Mouse (Mus musculus) megakaryocyte progenitor cell, adult 5-6 weeks (primary cell): ENCODE measurements around the gene Lrrc36. TPM values are rescaled to one million over a fixed set of nuclear protein-coding genes. Genes with fewer than 3 reads are reported as not detected.

Source experiments
- ATAC-seq: replicated peaks from 2 replicates; pipeline ENCODE4 v1.8.0; 2016; ENCODE audit warnings: mild to moderate bottlenecking, moderate TSS enrichment, inconsistent platforms; ENCODE audit not compliant: poor library complexity
- total RNA-seq, 2 experiments: library from RNA; stranded (forward) in 1 of 2; stranded (reverse) in 1 of 2; fragments of 157-497, 149-512 nt in 1 of 2; fragments of 200-1000 nt in 1 of 2; gene quantifications; 2 replicates each; pipeline versions ENCODE4 v1.2.3 to v1.2.4; 2015 to 2017

Lrrc36 gene
- total RNA-seq, 2 experiments from 2014 or later = 0.30 to 1.2 TPM

DNA sequence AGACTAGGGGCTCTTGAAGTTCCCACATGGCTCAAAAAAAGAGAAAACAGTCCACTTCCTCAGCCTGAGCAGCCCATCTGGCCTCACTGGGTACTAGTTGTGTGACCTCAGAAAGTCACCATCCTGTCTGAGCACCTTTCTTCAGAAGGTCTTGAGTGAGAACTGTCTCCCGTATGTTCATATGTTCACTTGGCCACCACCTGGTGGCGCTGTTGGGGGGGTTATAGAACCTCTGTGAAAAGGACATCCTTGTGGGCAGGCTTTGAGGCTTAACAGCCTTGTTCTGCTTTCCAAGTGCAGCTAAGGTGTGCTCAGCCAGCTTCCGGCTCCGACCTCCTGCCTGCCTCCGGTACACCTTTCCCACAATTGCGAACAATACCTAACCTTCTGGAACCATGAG is 68.1 kb downstream of the Lrrc36 start:
- ATAC-seq = peak; percentile 76

DNA sequence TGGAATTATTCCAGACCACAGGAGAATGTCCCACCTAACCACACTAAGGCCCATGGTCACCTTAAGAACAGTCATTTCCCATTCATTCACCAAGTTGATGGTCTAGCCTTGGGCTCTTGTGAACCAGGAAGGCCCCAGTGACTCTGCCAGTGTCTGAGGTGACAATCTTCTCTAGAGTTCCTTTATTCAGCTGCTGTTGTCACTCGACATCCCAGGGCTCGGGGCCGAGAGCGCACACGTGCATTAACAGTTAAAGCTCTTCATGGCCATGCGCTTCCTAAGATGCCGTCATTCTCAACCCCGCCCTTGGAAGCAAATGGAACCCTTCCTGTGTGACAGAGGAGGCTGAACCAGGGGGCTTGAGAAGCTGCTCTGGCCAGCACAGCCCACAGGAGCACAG is 68.8 kb downstream of the Lrrc36 start:
- no peak for ATAC-seq

GRCm38 (mm10) chr8:105483212-105484029 is 70.0 kb downstream of the Lrrc36 start:
- peak; percentile 75 for ATAC-seq

GRCm38 (mm10) chr8:105484030-105484368 is 70.6 kb downstream of the Lrrc36 start:
- ATAC-seq = no peak

GRCm38 (mm10) chr8:105484392-105484791 is 71.0 kb downstream of the Lrrc36 start:
- ATAC-seq = peak; percentile 70

GRCm38 (mm10) chr8:105488082-105488481 is 74.7 kb downstream of the Lrrc36 start:
- ATAC-seq = no peak

GRCm38 (mm10) chr8:105489281-105489680 is 75.9 kb downstream of the Lrrc36 start:
- ATAC-seq = no peak

- ATAC-seq = no peak
Measured at GRCm38 (mm10) chr8:105493495-105493894, 80.1 kb downstream of the Lrrc36 start.

- no peak for ATAC-seq
Measured at GRCm38 (mm10) chr8:105494566-105494965, 81.2 kb downstream of the Lrrc36 start.

DNA sequence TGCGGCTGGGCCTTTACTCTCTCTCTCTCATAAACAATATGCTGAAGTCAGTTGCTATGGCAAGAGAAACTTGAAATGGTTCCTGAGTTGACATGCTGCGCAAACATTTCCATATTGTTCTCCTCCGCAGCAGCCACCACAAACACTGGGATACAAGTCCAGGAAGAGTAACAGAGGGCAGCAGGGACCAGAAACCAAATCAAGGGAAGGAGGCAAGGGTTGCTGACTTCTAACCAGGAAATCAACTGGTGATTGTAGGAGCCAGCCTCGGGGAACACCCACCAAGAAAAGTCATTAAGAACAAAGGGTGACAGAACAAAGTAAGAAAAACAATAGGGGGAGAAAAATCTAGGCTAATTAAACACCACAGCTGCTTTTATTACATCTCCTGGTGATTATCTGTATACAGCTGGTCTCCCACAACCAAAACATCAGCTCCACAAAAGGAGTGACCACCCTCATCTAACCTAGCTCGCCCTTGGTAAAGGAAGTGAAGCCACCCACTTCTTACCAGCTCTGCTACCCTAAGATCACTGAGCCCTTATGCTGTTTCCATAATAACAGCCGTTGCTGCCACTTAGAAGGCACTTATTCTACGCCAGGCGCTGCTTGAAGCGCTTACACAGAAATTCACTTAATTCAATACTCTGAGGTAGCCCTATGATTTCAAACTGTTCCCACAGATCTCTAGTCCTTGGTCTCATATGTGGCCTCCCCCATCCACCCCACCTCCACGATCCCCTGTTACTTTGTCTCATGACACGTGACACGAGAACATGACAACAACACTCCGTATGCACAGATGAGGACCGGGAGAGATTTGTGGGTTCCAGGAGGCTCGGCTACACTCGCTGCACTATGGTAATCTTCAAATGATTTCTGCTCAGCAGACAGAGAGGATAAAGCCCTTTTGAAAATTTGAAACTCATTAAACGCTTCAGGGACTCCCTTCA is 82.3 kb downstream of the Lrrc36 start:
- ATAC-seq = no peak

GRCm38 (mm10) chr8:105496439-105497180 is 83.2 kb downstream of the Lrrc36 start, which contains the start of gene Zdhhc1:
Gene Zdhhc1 (minus strand): TSS chr8:105496902.
- ATAC-seq = peak; percentile 98

DNA sequence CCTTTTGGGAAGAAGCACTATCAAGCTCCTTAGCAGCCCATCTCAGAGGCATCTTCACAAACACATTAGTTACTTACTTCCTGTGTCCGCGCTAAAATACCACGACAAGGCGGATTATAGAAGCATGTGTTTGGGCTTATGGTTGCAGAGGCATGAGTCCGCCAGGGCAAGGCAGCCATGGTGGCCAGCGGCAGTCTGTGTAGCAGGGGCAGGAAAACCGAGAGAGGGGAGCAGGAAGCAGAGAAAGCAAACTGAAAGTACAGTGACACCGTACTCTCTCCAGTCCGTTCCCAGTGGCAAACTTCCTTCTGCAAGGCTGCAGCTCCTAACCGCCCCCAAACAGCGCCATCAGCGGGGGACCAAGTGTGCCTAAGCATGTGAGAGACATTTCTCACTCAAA is 86.4 kb downstream of the Lrrc36 start:
- peak; percentile 41 for ATAC-seq

DNA sequence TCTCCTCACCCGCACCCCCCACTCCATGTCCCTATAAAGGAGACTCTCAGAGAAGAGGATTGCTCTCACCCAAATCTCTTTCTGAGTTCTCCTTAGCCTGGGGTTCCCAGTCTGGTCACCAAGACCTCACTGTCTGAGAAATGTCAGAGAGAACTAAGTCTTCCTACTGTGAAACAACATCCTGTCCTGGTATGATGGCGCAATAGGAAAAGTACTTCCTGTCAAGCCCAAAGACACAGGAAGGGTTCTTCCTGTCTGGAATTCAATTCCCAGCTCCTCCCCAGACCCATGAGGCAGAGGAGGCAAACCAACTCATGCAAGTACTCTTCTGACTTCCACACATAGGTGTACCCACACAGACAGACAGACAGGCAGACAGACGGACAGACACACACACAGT is 91.2 kb downstream of the Lrrc36 start:
- no peak for ATAC-seq

DNA sequence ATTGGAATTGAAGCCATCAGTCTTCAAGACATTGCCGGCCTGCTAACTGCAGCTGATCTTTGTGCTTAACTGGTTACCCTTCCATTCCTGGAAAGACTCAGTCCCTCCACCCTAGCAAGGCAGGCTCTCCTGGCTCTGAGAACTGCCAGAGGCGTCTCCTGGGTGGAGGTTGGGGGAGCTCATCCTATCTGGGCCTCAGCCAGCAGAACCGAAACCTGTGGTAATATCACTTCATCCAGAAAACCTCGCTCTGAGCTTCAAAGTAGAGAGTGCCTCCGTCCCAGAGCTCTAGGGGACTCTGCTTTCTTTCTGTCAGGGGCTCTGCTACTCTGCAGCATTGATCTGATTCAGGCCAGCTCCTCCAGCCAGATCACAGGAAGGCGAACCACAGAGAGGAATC is 93.6 kb downstream of the Lrrc36 start:
- ATAC-seq = peak; percentile 50; the same call in 1 of the 2 replicates

- no peak for ATAC-seq
Measured at GRCm38 (mm10) chr8:105508758-105509157, 95.4 kb downstream of the Lrrc36 start.

DNA sequence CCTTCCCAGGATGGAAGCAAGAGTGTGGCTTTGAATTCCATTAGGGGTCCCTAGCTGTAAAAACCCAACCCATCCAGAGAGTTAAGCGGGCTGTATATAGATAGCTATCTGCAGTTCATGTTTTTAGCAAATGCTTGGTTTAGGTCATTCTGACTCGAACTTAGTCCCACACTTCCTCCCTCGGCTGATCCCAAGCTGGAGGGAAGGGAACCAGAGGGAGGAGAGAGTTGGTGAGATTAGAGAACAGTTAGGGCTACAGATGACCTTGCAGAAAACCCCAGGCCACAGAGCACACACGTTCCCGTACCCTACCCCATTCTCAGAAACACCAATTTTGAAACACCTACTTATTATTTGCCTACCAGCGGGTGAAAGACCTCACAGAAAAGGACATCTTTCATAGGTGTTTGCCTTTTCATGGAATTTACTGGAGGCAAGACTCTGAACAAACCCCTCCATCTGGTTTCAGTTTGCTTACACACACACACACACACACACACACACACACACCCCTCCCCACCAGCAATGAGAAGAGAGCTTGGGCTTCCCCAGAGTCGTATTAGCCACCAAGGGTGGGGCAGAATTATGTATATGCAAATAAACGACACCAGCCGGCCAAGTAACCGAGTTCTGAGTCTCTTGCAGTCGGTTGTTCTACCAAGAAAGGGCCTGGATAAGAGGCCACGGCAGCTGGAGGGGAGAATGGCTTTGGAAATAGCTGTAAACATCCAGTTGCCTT is 96.8 kb downstream of the Lrrc36 start:
- ATAC-seq = 0 out of 2 replicates have a peak, but pooled peaks have one; percentile 20
